Mouse (Mus musculus): ENCODE measurements around the gene Tsacc. TPM values are rescaled to one million over a fixed set of nuclear protein-coding genes. Genes with fewer than 3 reads are reported as not detected.

The Tsacc gene
- polyA plus RNA-seq, 1 experiment from 2014 or later = 16.1 TPM

DNA sequence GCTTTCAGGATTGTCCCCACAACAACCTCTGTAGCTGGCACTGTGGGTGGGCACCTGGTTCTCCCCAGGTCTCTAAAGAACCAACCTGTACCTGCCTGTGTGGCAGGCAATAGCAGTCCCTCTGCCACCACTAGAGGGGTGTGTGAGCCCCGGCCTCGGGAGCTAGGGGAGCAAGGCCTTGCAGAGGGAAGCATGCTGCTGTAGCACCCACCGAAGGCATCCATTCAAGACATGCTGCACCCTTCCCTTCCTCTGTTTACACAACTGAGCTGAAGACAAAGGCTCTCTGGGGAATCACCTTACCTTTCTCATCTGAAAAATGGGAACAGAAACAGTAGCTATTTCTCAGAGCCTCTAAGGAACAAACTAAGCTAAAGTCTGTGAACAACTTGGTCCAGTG is 61.6 kb downstream of the Tsacc start:
- H3K9me3 ChIP-seq = no peaks in the 10 kb centered on the region
- H3K4me1 ChIP-seq = no peaks in the 10 kb centered on the region; the same call in 1 of the 2 replicates
- H3K4me2 ChIP-seq (replicated peaks) = no peak overlapping the region
- no peak overlapping the region for H3K9ac ChIP-seq
- no peak overlapping the region for H3K27ac ChIP-seq
- ATAC-seq (ENCODE audit: insufficient number of reproducible peaks, insufficient read depth, low FRiP score, low TSS enrichment) = no peak
- peaks cover 87% of the 10 kb centered on the region for H3K27me3 ChIP-seq
- WGBS = 7% methylated on average over 3 of the region's 3 CpGs
- H3K4me3 ChIP-seq = no peak overlapping the region
- no peaks in the 10 kb centered on the region for H3K36me3 ChIP-seq

DNA sequence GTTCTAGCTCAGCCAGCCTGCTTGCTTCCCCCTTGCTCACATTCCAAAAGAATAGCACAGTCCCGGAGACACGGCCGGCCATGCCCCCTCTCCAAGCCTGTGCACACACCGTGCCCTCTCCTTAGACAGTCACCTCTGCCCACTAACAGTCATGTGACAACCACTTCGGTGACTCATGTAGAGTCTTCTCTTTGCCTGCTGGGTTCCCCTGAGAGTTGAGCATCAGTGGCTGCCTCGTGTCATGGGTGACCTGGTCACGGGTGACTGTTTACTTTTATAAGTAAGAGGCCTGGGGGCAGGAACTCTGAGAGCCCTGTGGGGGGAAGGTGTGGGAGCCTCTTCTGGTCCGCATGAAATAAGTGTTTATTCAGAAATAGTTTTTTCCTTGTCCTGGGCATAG is 62.8 kb downstream of the Tsacc start:
- no peak for ATAC-seq (ENCODE audit: insufficient number of reproducible peaks, insufficient read depth, low FRiP score, low TSS enrichment)
- Histone ChIP-seq H3K36me3 (no peaks in the 10 kb centered on the region), H3K27ac (no peak overlapping the region), H3K4me2 (replicated peaks) (no peak overlapping the region), H3K27me3 (peaks cover 87% of the 10 kb centered on the region), H3K9me3 (no peaks in the 10 kb centered on the region), H3K4me3 (no peak overlapping the region), H3K9ac (no peak overlapping the region; the same call in 1 of the 2 replicates), H3K4me1 (no peaks in the 10 kb centered on the region; the same call in 1 of the 2 replicates)
- 46% methylated on average over 8 of the region's 8 CpGs for WGBS

DNA sequence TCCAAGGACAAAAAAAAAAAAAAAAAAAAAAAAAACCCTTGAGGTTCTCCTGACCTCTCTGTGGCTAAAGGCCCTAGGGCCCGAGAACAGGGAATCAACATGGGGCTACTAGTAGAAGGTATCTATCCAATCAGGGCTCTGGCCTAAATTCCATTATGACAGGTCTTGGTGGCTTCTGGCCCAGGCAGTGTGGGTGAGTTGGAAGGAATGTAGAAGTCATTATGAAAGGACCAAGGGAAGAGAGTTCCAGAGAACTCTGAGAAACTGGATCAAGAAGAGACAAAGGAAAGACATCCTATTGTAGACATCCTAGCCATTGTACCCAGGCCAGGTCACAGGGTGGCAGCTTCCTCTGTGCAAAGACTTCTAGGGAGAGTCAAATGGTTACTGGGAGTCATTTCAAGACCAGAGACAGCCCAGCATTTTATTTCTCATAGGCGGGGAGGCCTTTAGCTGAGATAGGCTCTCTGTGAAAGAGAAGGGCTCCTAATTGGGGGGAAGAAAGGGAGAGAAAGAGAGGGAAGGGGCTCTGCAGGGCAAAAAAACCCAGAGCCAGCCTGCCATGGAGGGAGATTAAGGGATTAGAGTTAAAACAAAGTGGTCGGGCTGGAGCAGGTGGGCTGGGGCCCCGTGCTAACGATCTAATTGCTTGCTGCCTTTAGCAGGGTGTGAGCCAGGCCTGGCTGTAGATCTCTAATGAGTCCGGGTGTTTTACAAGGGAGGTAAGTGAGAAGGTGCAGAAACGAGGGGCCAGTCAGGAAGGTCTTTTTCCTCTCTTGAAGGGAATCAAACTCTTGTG is 63.7 kb downstream of the Tsacc start:
- 20% methylated on average over 7 of the region's 7 CpGs for WGBS
- Histone ChIP-seq H3K4me3 (no peak overlapping the region), H3K9ac (no peak overlapping the region), H3K4me1 (no peaks in the 10 kb centered on the region; the same call in 1 of the 2 replicates), H3K9me3 (no peaks in the 10 kb centered on the region), H3K27ac (no peak overlapping the region), H3K36me3 (no peaks in the 10 kb centered on the region), H3K4me2 (replicated peaks) (no peak overlapping the region), H3K27me3 (peaks cover 81% of the 10 kb centered on the region)
- ATAC-seq (ENCODE audit: insufficient number of reproducible peaks, insufficient read depth, low FRiP score, low TSS enrichment) = no peak

Other genes with a start within 250 kb of the Tsacc start
- 183 and 187 TPM in 2 replicates for gene Naxe, start 238.5 kb downstream of the Tsacc start, polyA plus RNA-seq (2016; fragmentation: Nextera tagmentation; extraction: Ambion mirVana)
- gene Ttc24, start 218.7 kb downstream of the Tsacc start, polyA plus RNA-seq (2016; fragmentation: Nextera tagmentation; extraction: Ambion mirVana) = 0.32 and 0.46 TPM in 2 replicates
- 24.4 and 25.8 TPM in 2 replicates for gene Iqgap3, start 215.0 kb downstream of the Tsacc start, polyA plus RNA-seq (2016; fragmentation: Nextera tagmentation; extraction: Ambion mirVana)
- 16.9 and 17.7 TPM in 2 replicates for gene Mef2d, start 154.6 kb downstream of the Tsacc start, polyA plus RNA-seq (2016; fragmentation: Nextera tagmentation; extraction: Ambion mirVana)
- 0.64 and 1.3 TPM in 2 replicates for gene Rhbg, start 42.3 kb downstream of the Tsacc start, polyA plus RNA-seq (2016; fragmentation: Nextera tagmentation; extraction: Ambion mirVana)
- not detected in 2 replicates for gene Gm38392, start 9.8 kb downstream of the Tsacc start, polyA plus RNA-seq (2016; fragmentation: Nextera tagmentation; extraction: Ambion mirVana)
- 600 and 614 TPM in 2 replicates for gene Cct3, start 117 bp upstream of the Tsacc start, polyA plus RNA-seq (2016; fragmentation: Nextera tagmentation; extraction: Ambion mirVana)
- gene Glmp, start 28.0 kb upstream of the Tsacc start, polyA plus RNA-seq (2016; fragmentation: Nextera tagmentation; extraction: Ambion mirVana) = 169 and 174 TPM in 2 replicates
- gene Tmem79, start 39.1 kb upstream of the Tsacc start, polyA plus RNA-seq (2016; fragmentation: Nextera tagmentation; extraction: Ambion mirVana) = 4.5 and 4.8 TPM in 2 replicates
- gene Smg5, start 39.3 kb upstream of the Tsacc start, polyA plus RNA-seq (2016; fragmentation: Nextera tagmentation; extraction: Ambion mirVana) = 65.1 and 74.4 TPM in 2 replicates
- gene Paqr6, start 67.6 kb upstream of the Tsacc start, polyA plus RNA-seq (2016; fragmentation: Nextera tagmentation; extraction: Ambion mirVana) = 2.8 and 3.3 TPM in 2 replicates
- gene Bglap3, start 75.7 kb upstream of the Tsacc start, polyA plus RNA-seq (2016; fragmentation: Nextera tagmentation; extraction: Ambion mirVana) = 0.17 TPM in 1 of 2 replicates, not detected in the other
- gene Bglap2, start 81.7 kb upstream of the Tsacc start, polyA plus RNA-seq (2016; fragmentation: Nextera tagmentation; extraction: Ambion mirVana) = not detected in 2 replicates
- gene Bglap, start 87.5 kb upstream of the Tsacc start, polyA plus RNA-seq (2016; fragmentation: Nextera tagmentation; extraction: Ambion mirVana) = not detected in 2 replicates
- 130 and 133 TPM in 2 replicates for gene Pmf1, start 113.3 kb upstream of the Tsacc start, polyA plus RNA-seq (2016; fragmentation: Nextera tagmentation; extraction: Ambion mirVana)
- gene Slc25a44, start 128.1 kb upstream of the Tsacc start, polyA plus RNA-seq (2016; fragmentation: Nextera tagmentation; extraction: Ambion mirVana) = 17.0 and 17.3 TPM in 2 replicates
- 7.5 and 9.0 TPM in 2 replicates for gene Sema4a, start 164.2 kb upstream of the Tsacc start, polyA plus RNA-seq (2016; fragmentation: Nextera tagmentation; extraction: Ambion mirVana)
- gene Lmna, start 213.0 kb upstream of the Tsacc start, polyA plus RNA-seq (2016; fragmentation: Nextera tagmentation; extraction: Ambion mirVana) = 109 and 113 TPM in 2 replicates
- gene Mex3a, start 235.4 kb upstream of the Tsacc start, polyA plus RNA-seq (2016; fragmentation: Nextera tagmentation; extraction: Ambion mirVana) = 36.3 and 37.7 TPM in 2 replicates